Mouse (Mus musculus): ENCODE measurements around the gene Gpcpd1. TPM values are rescaled to one million over a fixed set of nuclear protein-coding genes. Genes with fewer than 3 reads are reported as not detected.

Gene Gpcpd1
- polyA plus RNA-seq (2015; fragmentation: Nextera tagmentation; extraction: Ambion mirVana) = 28.7 and 31.3 TPM in 2 replicates

DNA sequence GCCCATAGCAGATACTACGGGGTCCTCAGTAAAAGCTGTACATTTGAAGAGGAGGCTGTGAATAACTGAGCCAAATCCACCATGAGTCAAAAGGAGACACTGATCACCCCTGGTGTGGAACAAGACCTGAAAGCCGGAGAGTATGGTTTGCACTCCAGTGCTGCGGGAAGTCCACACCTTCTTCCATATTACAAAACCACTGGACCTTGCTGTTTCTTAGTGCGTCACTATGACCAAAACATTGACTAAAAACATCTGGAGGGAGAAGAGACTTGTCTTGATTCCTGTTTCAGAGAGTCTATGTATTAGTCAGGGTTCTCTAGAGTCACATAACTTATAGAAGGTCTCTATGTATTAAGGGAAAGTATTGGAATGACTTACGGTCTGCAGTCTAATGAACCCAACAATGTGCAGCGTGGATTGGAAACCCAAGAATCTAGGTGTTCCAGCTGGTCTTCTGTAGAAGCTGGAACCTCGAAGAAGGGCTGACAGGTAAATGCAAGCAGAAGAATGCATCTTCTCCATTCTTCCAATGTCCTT, at the start of gene Gpcpd1:
TSS of gene Gpcpd1 (minus strand) at position 490 of the 540 bp plus-strand sequence.
- no peak within 1 kb of the TSS for H3K9ac ChIP-seq (ENCODE audit: low read length)
- H3K4me1 ChIP-seq (replicated peaks; ENCODE audit: control insufficient read depth, insufficient read depth, low read length) = peaks cover 5% of the 10 kb centered on the region
- H3K36me3 ChIP-seq (ENCODE audit: control insufficient read depth, insufficient read depth, low read length) = no peaks in the 10 kb centered on the region
- no peak within 1 kb of the TSS for H3K4me2 ChIP-seq (ENCODE audit: low read depth, low read length)
- ATAC-seq (ENCODE audit: low read depth) = no peak
- 88% methylated on average over 7 of the region's 7 CpGs for WGBS
- H3K27ac ChIP-seq (ENCODE audit: low read length) = no peak within 1 kb of the TSS
- no peak within 1 kb of the TSS for H3K4me3 ChIP-seq (ENCODE audit: low read length)
- no peaks in the 10 kb centered on the region for H3K9me3 ChIP-seq (ENCODE audit: control insufficient read depth, low read length)
- H3K27me3 ChIP-seq (ENCODE audit: control insufficient read depth, insufficient read depth, low read depth, low read length) = no peaks in the 10 kb centered on the region

DNA sequence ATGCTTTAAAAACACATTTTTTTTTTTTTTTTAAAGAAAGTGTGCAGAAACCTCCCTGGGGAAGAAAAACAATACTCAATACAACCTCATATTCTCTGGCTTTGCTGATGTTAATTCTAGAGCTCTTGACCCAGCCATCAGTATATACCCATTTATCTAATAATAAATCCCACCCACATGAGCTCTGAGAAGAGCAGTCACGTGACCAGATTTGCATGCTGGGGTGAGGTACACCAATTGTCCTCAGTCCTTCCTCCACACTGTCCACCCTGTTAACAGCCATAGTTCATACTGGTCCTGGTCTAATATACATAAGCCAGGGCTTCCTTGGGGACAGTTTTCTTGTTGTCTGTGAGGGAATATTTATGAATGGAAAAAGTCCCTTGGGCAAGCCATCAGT, 49.0 kb upstream of the Gpcpd1 start:
- no peak for ATAC-seq (ENCODE audit: low read depth)
- Histone ChIP-seq H3K36me3 (ENCODE audit: control insufficient read depth, insufficient read depth, low read length) (no peaks in the 10 kb centered on the region), H3K9ac (ENCODE audit: low read length) (no peak overlapping the region), H3K9me3 (ENCODE audit: control insufficient read depth, low read length) (no peaks in the 10 kb centered on the region), H3K27ac (ENCODE audit: low read length) (no peak overlapping the region), H3K4me2 (ENCODE audit: low read depth, low read length) (no peak overlapping the region), H3K27me3 (ENCODE audit: control insufficient read depth, insufficient read depth, low read depth, low read length) (no peaks in the 10 kb centered on the region), H3K4me1 (replicated peaks; ENCODE audit: control insufficient read depth, insufficient read depth, low read length) (no peaks in the 10 kb centered on the region), H3K4me3 (ENCODE audit: low read length) (no peak overlapping the region)
- 82% methylated on average over 1 of the region's 1 CpGs for WGBS

DNA sequence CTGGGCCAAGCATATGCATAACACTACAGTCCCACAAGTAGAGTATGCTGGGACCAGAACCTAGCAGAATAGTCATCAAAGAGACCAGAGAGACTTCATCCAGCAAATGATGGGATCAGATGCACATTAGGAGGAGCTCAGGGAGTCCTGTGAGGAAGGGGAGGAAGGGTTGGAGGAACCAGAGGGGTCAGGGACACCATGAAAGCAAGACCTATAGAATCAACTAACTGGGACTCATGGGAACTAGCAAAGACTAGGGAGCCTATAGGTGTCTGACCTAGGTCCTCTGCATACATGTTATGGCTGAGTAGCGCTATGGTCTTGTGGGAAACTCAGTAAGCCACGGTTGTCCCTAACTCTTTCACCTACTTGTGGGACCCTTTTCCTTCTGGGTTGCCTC, 41.1 kb upstream of the Gpcpd1 start:
- ATAC-seq (ENCODE audit: low read depth) = no peak
- Histone ChIP-seq H3K9ac (ENCODE audit: low read length) (no peak overlapping the region), H3K4me2 (ENCODE audit: low read depth, low read length) (no peak overlapping the region)

DNA sequence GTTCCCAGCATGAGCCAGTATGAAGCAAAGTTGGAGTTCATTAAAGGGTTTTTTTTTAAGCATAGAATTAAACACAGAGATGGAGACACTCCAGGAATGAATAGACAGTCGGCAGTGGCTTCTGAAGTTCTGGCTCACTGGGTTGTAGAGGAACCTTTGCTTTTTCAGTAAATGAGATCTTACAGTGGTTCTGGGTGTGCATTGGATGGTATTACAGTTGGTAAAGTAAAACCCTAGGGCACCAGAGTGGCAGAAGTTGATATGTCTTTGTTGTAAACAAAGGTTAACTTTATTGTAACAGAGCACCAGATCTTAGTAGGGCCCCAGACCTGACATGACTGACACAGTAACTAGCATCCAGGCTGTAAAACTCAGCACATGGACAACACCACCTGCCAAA, 35.6 kb upstream of the Gpcpd1 start:
- H3K4me1 ChIP-seq (replicated peaks; ENCODE audit: control insufficient read depth, insufficient read depth, low read length) = no peaks in the 10 kb centered on the region
- H3K27me3 ChIP-seq (ENCODE audit: control insufficient read depth, insufficient read depth, low read depth, low read length) = no peaks in the 10 kb centered on the region
- H3K27ac ChIP-seq (ENCODE audit: low read length) = no peak overlapping the region
- 76% methylated on average over 1 of the region's 1 CpGs for WGBS
- H3K4me2 ChIP-seq (ENCODE audit: low read depth, low read length) = no peak overlapping the region
- no peak overlapping the region for H3K4me3 ChIP-seq (ENCODE audit: low read length)
- no peak overlapping the region for H3K9ac ChIP-seq (ENCODE audit: low read length)
- no peaks in the 10 kb centered on the region for H3K9me3 ChIP-seq (ENCODE audit: control insufficient read depth, low read length)
- no peak for ATAC-seq (ENCODE audit: low read depth)
- no peaks in the 10 kb centered on the region for H3K36me3 ChIP-seq (ENCODE audit: control insufficient read depth, insufficient read depth, low read length)

More for the DNA sequence above, 41.1 kb upstream of the Gpcpd1 start:
- no peaks in the 10 kb centered on the region for H3K9me3 ChIP-seq (ENCODE audit: control insufficient read depth, low read length)
- WGBS = 91% methylated on average over 2 of the region's 2 CpGs
- no peaks in the 10 kb centered on the region for H3K36me3 ChIP-seq (ENCODE audit: control insufficient read depth, insufficient read depth, low read length)
- H3K27me3 ChIP-seq (ENCODE audit: control insufficient read depth, insufficient read depth, low read depth, low read length) = no peaks in the 10 kb centered on the region
- no peaks in the 10 kb centered on the region for H3K4me1 ChIP-seq (replicated peaks; ENCODE audit: control insufficient read depth, insufficient read depth, low read length)
- H3K4me3 ChIP-seq (ENCODE audit: low read length) = no peak overlapping the region
- H3K27ac ChIP-seq (ENCODE audit: low read length) = no peak overlapping the region

DNA sequence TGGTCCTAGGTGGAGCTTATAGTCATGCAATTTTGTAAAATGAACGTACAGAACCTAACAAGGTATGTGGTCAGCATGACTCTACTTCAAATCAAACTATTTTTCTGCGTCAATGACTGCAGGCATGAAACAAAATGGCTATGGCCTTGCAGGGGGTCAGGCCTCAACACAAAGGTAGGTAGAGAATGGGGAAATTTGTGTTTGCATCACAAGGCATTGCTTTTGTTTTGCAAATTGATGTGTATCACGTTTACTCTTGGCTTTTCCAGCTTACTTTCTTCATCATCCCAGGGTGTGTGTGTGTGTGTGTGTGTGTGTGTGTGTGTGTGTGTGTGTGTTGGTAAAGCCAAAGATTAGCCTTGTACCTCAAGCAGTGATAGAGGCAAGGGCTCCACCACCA, 30.2 kb upstream of the Gpcpd1 start:
- H3K36me3 ChIP-seq (ENCODE audit: control insufficient read depth, insufficient read depth, low read length) = no peaks in the 10 kb centered on the region
- H3K4me2 ChIP-seq (ENCODE audit: low read depth, low read length) = no peak overlapping the region
- no peaks in the 10 kb centered on the region for H3K27me3 ChIP-seq (ENCODE audit: control insufficient read depth, insufficient read depth, low read depth, low read length)
- WGBS = 71% methylated on average over 3 of the region's 3 CpGs
- no peak overlapping the region for H3K27ac ChIP-seq (ENCODE audit: low read length)
- no peak for ATAC-seq (ENCODE audit: low read depth)
- H3K4me1 ChIP-seq (replicated peaks; ENCODE audit: control insufficient read depth, insufficient read depth, low read length) = no peaks in the 10 kb centered on the region
- H3K9ac ChIP-seq (ENCODE audit: low read length) = no peak overlapping the region
- H3K9me3 ChIP-seq (ENCODE audit: control insufficient read depth, low read length) = no peaks in the 10 kb centered on the region
- H3K4me3 ChIP-seq (ENCODE audit: low read length) = no peak overlapping the region

DNA sequence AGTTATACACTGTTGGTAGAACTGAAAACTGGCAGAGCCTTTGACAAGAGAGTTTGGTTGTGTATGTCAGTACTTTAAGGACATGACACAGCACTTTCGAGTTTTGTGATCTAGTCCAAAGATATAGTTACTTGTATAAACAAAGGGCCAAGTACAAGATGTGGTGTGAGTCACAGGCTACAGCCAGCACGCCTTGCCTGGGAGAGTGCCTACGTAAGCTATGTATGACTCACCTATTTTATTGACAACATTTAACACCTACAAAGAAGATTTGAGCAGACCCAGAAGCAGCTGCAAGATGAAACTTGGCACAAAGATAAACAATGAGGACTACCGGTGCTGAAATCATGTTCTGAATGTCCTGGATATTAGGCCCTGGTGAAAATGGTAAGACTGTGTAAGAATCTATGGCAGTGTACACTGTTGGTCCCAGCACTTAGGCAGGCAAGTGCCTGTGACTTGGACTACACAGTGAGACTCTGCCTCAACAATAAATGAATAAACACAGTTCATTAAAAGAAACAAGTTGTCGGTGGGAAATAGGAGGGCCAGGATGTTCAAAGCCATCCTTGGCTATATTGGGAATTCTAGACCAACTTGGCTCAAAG, 26.2 kb upstream of the Gpcpd1 start:
- no peak overlapping the region for H3K4me3 ChIP-seq (ENCODE audit: low read length)
- no peaks in the 10 kb centered on the region for H3K27me3 ChIP-seq (ENCODE audit: control insufficient read depth, insufficient read depth, low read depth, low read length)
- WGBS = 35% methylated on average over 5 of the region's 5 CpGs
- H3K9ac ChIP-seq (ENCODE audit: low read length) = no peak overlapping the region
- no peak overlapping the region for H3K4me2 ChIP-seq (ENCODE audit: low read depth, low read length)
- no peaks in the 10 kb centered on the region for H3K4me1 ChIP-seq (replicated peaks; ENCODE audit: control insufficient read depth, insufficient read depth, low read length)
- no peak overlapping the region for H3K27ac ChIP-seq (ENCODE audit: low read length)
- H3K36me3 ChIP-seq (ENCODE audit: control insufficient read depth, insufficient read depth, low read length) = no peaks in the 10 kb centered on the region
- H3K9me3 ChIP-seq (ENCODE audit: control insufficient read depth, low read length) = peaks cover 2% of the 10 kb centered on the region; the same call in 1 of the 2 replicates
- ATAC-seq (ENCODE audit: low read depth) = no peak

DNA sequence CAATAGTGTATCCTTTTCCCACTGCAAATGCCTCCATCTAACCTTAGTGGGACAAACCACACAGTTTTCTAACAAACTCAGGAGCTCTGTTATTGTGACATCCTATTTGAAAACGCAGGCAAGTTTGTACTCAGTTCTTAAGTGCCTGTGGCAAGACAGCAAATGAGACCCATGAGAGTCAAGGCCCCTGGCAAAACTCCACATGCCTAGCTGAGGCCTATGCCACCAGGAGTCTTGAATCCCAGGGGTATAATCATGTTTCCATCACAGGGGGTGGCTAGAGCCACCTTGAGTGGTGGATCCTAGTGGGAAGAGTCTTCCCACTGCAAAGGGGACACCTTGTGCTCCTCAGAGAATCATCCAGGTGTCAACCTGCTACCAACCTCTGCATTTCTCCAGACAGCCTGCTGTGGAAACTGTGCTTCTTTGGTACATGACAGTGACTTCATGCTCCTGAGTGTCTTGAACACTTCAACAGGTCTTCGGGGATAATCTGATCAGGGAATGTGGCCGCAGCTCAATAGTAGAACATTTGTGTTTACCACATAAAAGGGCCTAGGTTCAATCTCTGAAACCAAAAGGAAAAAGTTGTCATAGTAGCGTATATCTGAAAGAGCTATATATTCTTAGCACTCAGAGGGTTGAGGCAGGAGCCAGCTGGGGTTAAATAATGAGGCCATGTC, 24.2 kb upstream of the Gpcpd1 start:
- no peak for ATAC-seq (ENCODE audit: low read depth)

DNA sequence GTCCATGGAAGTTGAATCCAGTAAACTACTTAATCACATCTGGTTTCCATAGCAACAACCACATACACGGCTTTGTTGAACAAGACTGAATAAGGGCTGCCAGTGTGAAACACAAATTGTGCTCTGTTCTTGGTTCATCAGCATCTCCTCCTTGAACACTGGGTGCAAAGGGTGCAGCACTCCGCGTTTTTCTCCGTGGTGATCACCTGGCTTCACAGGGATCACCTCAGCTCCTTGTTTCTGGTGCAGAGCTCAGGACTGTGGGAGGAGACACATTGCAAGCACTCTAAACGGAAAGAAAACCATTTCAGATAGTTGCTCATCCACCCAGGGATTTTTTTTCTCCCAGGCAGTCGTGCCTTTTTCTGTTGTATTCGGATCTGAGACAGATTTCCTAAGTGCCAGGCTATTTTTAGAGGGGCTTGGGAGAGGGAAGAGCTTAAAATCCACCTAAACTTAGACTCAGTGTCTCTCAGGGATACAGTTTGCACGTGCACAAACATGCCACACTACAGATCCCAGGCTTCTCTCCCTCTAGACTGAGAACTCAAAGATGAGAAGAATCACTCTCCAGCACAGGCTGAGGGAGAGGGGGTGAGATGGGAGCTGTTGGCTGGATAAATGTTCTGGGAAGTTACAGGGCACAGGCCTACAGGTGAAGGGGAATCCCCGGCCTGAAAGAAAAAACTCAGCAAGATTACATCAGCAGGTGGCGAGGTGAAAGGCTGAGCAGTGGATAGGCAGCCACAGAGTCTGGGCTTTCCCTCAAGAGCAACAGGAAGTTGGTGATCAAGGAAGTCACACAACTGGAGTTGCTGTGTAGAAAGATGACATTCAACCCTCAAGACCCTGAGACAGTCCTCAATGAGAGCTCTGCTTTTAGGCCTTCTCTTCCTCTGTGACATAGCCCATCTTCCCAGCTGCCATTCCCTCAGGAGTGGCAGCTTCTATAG, 19.9 kb upstream of the Gpcpd1 start:
- Histone ChIP-seq H3K4me3 (ENCODE audit: low read length) (no peak overlapping the region), H3K4me1 (replicated peaks; ENCODE audit: control insufficient read depth, insufficient read depth, low read length) (no peaks in the 10 kb centered on the region), H3K4me2 (ENCODE audit: low read depth, low read length) (no peak overlapping the region), H3K9me3 (ENCODE audit: control insufficient read depth, low read length) (peaks cover 2% of the 10 kb centered on the region; the same call in 1 of the 2 replicates), H3K9ac (ENCODE audit: low read length) (no peak overlapping the region), H3K27ac (ENCODE audit: low read length) (no peak overlapping the region), H3K27me3 (ENCODE audit: control insufficient read depth, insufficient read depth, low read depth, low read length) (no peaks in the 10 kb centered on the region), H3K36me3 (ENCODE audit: control insufficient read depth, insufficient read depth, low read length) (no peaks in the 10 kb centered on the region)
- ATAC-seq (ENCODE audit: low read depth) = no peak
- 35% methylated on average over 10 of the region's 10 CpGs for WGBS

More for the DNA sequence above, 24.2 kb upstream of the Gpcpd1 start:
- H3K9ac ChIP-seq (ENCODE audit: low read length) = no peak overlapping the region
- no peaks in the 10 kb centered on the region for H3K4me1 ChIP-seq (replicated peaks; ENCODE audit: control insufficient read depth, insufficient read depth, low read length)
- H3K27me3 ChIP-seq (ENCODE audit: control insufficient read depth, insufficient read depth, low read depth, low read length) = no peaks in the 10 kb centered on the region
- H3K9me3 ChIP-seq (ENCODE audit: control insufficient read depth, low read length) = peaks cover 2% of the 10 kb centered on the region; the same call in 1 of the 2 replicates
- no peaks in the 10 kb centered on the region for H3K36me3 ChIP-seq (ENCODE audit: control insufficient read depth, insufficient read depth, low read length)
- H3K4me2 ChIP-seq (ENCODE audit: low read depth, low read length) = no peak overlapping the region
- WGBS = 84% methylated on average over 4 of the region's 4 CpGs
- no peak overlapping the region for H3K4me3 ChIP-seq (ENCODE audit: low read length)
- H3K27ac ChIP-seq (ENCODE audit: low read length) = no peak overlapping the region

Measured in lung, embryonic 16.5 days (tissue).